Mouse (Mus musculus) liver, embryonic 13.5 days (tissue): ENCODE data around the gene Hoxb4. TPM values are rescaled to one million over a fixed set of nuclear protein-coding genes. Genes with fewer than 3 reads are reported as not detected.

Experiments used
- ATAC-seq: fragments of 200-750 bp; cut with Nextera tagmentation; 2 replicates; pipeline ENCODE4 v1.8.0; 2017; ENCODE audit warnings: low read depth, mild to moderate bottlenecking, moderate number of reproducible peaks, moderate library complexity
- DNase-seq: peaks from one replicate; pipeline ENCODE4 v3.0.0; 2022
- H3K27ac ChIP-seq: fragments of 300-500 bp; sonication (generic); 2 replicates; pipeline ENCODE4 v1.5.1; 2015; ENCODE audit warnings: moderate library complexity, mild to moderate bottlenecking, inconsistent platforms
- H3K27me3 ChIP-seq: fragments of 300-500 bp; sonication (generic); 2 replicates; pipeline ENCODE4 v1.6.1; 2015; ENCODE audit warnings: mild to moderate bottlenecking, inconsistent platforms
- H3K36me3 ChIP-seq: fragments of 300-500 bp; sonication (generic); 2 replicates; pipeline ENCODE4 v1.6.1; 2015; ENCODE audit warnings: mild to moderate bottlenecking, inconsistent platforms
- H3K4me1 ChIP-seq: fragments of 300-500 bp; sonication (generic); replicated peaks from 2 replicates; pipeline ENCODE4 v1.6.1; 2015; ENCODE audit warnings: inconsistent platforms
- H3K4me2 ChIP-seq: fragments of 300-500 bp; sonication (generic); 2 replicates; pipeline ENCODE4 v1.6.1; 2015; ENCODE audit warnings: inconsistent platforms, mild to moderate bottlenecking, moderate library complexity
- H3K4me3 ChIP-seq: fragments of 300-500 bp; sonication (generic); replicated peaks from 2 replicates; pipeline ENCODE4 v1.5.1; 2015; ENCODE audit warnings: mild to moderate bottlenecking, inconsistent platforms
- H3K9ac ChIP-seq: fragments of 300-500 bp; sonication (generic); 2 replicates; pipeline ENCODE4 v1.6.1; 2015; ENCODE audit warnings: mild to moderate bottlenecking, inconsistent platforms
- H3K9me3 ChIP-seq: fragments of 300-500 bp; sonication (generic); replicated peaks from 2 replicates; pipeline ENCODE4 v1.6.1; 2016; ENCODE audit warnings: inconsistent platforms
- WGBS: fragments of 180-500 bp; shearing (Covaris S2); methylation state at CpG from one replicate; pipeline ENCODE4 v1.1.7; 2015; ENCODE audit not compliant: insufficient replicate concordance; 5-methylcytosine and 5-hydroxymethylcytosine counted together
- polyA plus RNA-seq: library from polyadenylated mRNA; unstranded; fragments of >200 nt; fragmentation: Nextera tagmentation; extraction: Ambion mirVana; gene quantifications from 2 replicates; pipeline ENCODE4 v1.2.1, GENCODE M21; 2015

The Hoxb4 gene
- polyA plus RNA-seq, 1 experiment from 2014 or later: 0.16 TPM

- peaks cover 4% of the 10 kb centered on the region for H3K4me1 ChIP-seq
- no peak overlapping the region for H3K4me2 ChIP-seq
- no peak overlapping the region for H3K27ac ChIP-seq
- no peak for ATAC-seq
- no peaks in the 10 kb centered on the region for H3K36me3 ChIP-seq
- WGBS: 4% methylated on average over 31 of the region's 31 CpGs
- no peak for DNase-seq
- H3K27me3 ChIP-seq: peaks cover 100% of the 10 kb centered on the region
- no peak overlapping the region for H3K9ac ChIP-seq
- no peak overlapping the region for H3K4me3 ChIP-seq
- no peaks in the 10 kb centered on the region for H3K9me3 ChIP-seq
Measured at GRCm38 (mm10) chr11:96279421-96280233, 38.4 kb upstream of the Hoxb4 start.

GRCm38 (mm10) chr11:96280399-96281378 is 37.4 kb upstream of the Hoxb4 start:
- Histone ChIP-seq H3K27ac (no peak overlapping the region), H3K9me3 (no peaks in the 10 kb centered on the region), H3K4me1 (peaks cover 4% of the 10 kb centered on the region), H3K36me3 (no peaks in the 10 kb centered on the region), H3K4me2 (no peak overlapping the region), H3K9ac (no peak overlapping the region), H3K4me3 (no peak overlapping the region), H3K27me3 (peaks cover 100% of the 10 kb centered on the region)
- WGBS: 20% methylated on average over 8 of the region's 8 CpGs
- ATAC-seq (no peak), DNase-seq (no peak)

- 7% methylated on average over 18 of the region's 18 CpGs for WGBS
Measured at GRCm38 (mm10) chr11:96281396-96281795, 36.7 kb upstream of the Hoxb4 start.

GRCm38 (mm10) chr11:96281855-96282570 is 36.1 kb upstream of the Hoxb4 start, which contains the start of gene Hoxb8:
Gene Hoxb8 (plus strand): TSS chr11:96281905.
- Histone ChIP-seq H3K9me3 (no peaks in the 10 kb centered on the region), H3K27ac (no peak within 1 kb of the TSS), H3K27me3 (peaks cover 100% of the 10 kb centered on the region), H3K4me1 (peaks cover 11% of the 10 kb centered on the region), H3K4me2 (no peak within 1 kb of the TSS), H3K9ac (no peak within 1 kb of the TSS), H3K36me3 (no peaks in the 10 kb centered on the region), H3K4me3 (no peak within 1 kb of the TSS)
- DNase-seq: no peak
- ATAC-seq: no peak
- WGBS: 2% methylated on average over 27 of the region's 27 CpGs

More at GRCm38 (mm10) chr11:96281396-96281795, 36.7 kb upstream of the Hoxb4 start:
- Histone ChIP-seq H3K4me3 (no peak overlapping the region), H3K4me1 (peaks cover 6% of the 10 kb centered on the region), H3K9ac (no peak overlapping the region), H3K27me3 (peaks cover 100% of the 10 kb centered on the region), H3K36me3 (no peaks in the 10 kb centered on the region), H3K4me2 (no peak overlapping the region), H3K9me3 (no peaks in the 10 kb centered on the region), H3K27ac (no peak overlapping the region)
- no peak for DNase-seq
- no peak for ATAC-seq

- Histone ChIP-seq H3K4me2 (no peak overlapping the region), H3K27ac (no peak overlapping the region), H3K9me3 (no peaks in the 10 kb centered on the region), H3K27me3 (peaks cover 100% of the 10 kb centered on the region), H3K4me3 (no peak overlapping the region), H3K4me1 (peaks cover 11% of the 10 kb centered on the region), H3K9ac (no peak overlapping the region), H3K36me3 (no peaks in the 10 kb centered on the region)
- 1% methylated on average over 49 of the region's 49 CpGs for WGBS
- DNase-seq (no peak), ATAC-seq (no peak)
Measured at GRCm38 (mm10) chr11:96282795-96283430, 35.2 kb upstream of the Hoxb4 start.

- H3K27ac ChIP-seq: no peak overlapping the region
- no peak for DNase-seq
- 1% methylated on average over 49 of the region's 49 CpGs for WGBS
Measured at GRCm38 (mm10) chr11:96284041-96284749, 33.9 kb upstream of the Hoxb4 start.

GRCm38 (mm10) chr11:96284774-96285734 is 33.0 kb upstream of the Hoxb4 start:
- Histone ChIP-seq H3K36me3 (no peaks in the 10 kb centered on the region), H3K4me1 (peaks cover 11% of the 10 kb centered on the region), H3K9ac (no peak overlapping the region), H3K9me3 (no peaks in the 10 kb centered on the region), H3K4me3 (peak overlapping the region; percentile 20), H3K4me2 (peak overlapping the region; percentile 32; the same call in 1 of the 2 replicates), H3K27me3 (peaks cover 100% of the 10 kb centered on the region), H3K27ac (no peak overlapping the region)
- DNase-seq: no peak
- WGBS: 1% methylated on average over 37 of the region's 37 CpGs
- ATAC-seq: no peak

More at GRCm38 (mm10) chr11:96284041-96284749, 33.9 kb upstream of the Hoxb4 start:
- Histone ChIP-seq H3K9me3 (no peaks in the 10 kb centered on the region), H3K36me3 (no peaks in the 10 kb centered on the region), H3K4me1 (peaks cover 11% of the 10 kb centered on the region), H3K9ac (no peak overlapping the region), H3K4me2 (peak overlapping the region; percentile 32), H3K27me3 (peaks cover 100% of the 10 kb centered on the region), H3K4me3 (peak overlapping the region; percentile 20)
- no peak for ATAC-seq

- no peaks in the 10 kb centered on the region for H3K36me3 ChIP-seq
- ATAC-seq (no peak), DNase-seq (no peak)
- H3K4me1 ChIP-seq: peaks cover 11% of the 10 kb centered on the region
- no peaks in the 10 kb centered on the region for H3K9me3 ChIP-seq
- WGBS: 2% methylated on average over 43 of the region's 43 CpGs
- no peak within 1 kb of the TSS for H3K27ac ChIP-seq
- H3K4me2 ChIP-seq: peak within 1 kb of the TSS; percentile 50
- H3K27me3 ChIP-seq: peaks cover 100% of the 10 kb centered on the region
- H3K4me3 ChIP-seq: peak within 1 kb of the TSS; percentile 36
- no peak within 1 kb of the TSS for H3K9ac ChIP-seq
Measured at GRCm38 (mm10) chr11:96285771-96286738, 32.0 kb upstream of the Hoxb4 start, which contains the start of gene Hoxb7. Gene Hoxb7 (plus strand): TSS chr11:96286623.
